Mouse (Mus musculus) neural tube, embryonic 15.5 days (tissue): ENCODE data around the gene Slc35f1. TPM values are rescaled to one million over a fixed set of nuclear protein-coding genes. Genes with fewer than 3 reads are reported as not detected.

Source experiments
- ATAC-seq: fragments of 200-750 bp; cut with Nextera tagmentation; 2 replicates; pipeline ENCODE4 v1.8.0; 2017; ENCODE audit warnings: mild to moderate bottlenecking, moderate TSS enrichment, moderate library complexity; ENCODE audit not compliant: low FRiP score
- H3K27ac ChIP-seq: fragments of 300-500 bp; sonication (generic); replicated peaks from 2 replicates; pipeline ENCODE4 v1.5.1; 2015; ENCODE audit warnings: mild to moderate bottlenecking, inconsistent platforms
- H3K27me3 ChIP-seq: fragments of 300-500 bp; sonication (generic); replicated peaks from 2 replicates; pipeline ENCODE4 v1.6.1; 2015; ENCODE audit warnings: inconsistent platforms
- H3K36me3 ChIP-seq: fragments of 300-500 bp; sonication (generic); 2 replicates; pipeline ENCODE4 v1.6.1; 2015; ENCODE audit warnings: inconsistent platforms
- H3K4me1 ChIP-seq: fragments of 300-500 bp; sonication (generic); 2 replicates; pipeline ENCODE4 v1.6.1; 2015; ENCODE audit warnings: inconsistent platforms
- H3K4me2 ChIP-seq: fragments of 300-500 bp; sonication (generic); 2 replicates; pipeline ENCODE4 v1.6.1; 2015; ENCODE audit warnings: inconsistent platforms, mild to moderate bottlenecking, moderate library complexity
- H3K4me3 ChIP-seq: fragments of 300-500 bp; sonication (generic); replicated peaks from 2 replicates; pipeline ENCODE4 v1.5.1; 2015; ENCODE audit warnings: mild to moderate bottlenecking, inconsistent platforms
- H3K9ac ChIP-seq: fragments of 300-500 bp; sonication (generic); replicated peaks from 2 replicates; pipeline ENCODE4 v1.6.1; 2015; ENCODE audit warnings: mild to moderate bottlenecking, inconsistent platforms
- H3K9me3 ChIP-seq: fragments of 300-500 bp; sonication (generic); replicated peaks from 2 replicates; pipeline ENCODE4 v1.6.1; 2016; ENCODE audit warnings: inconsistent platforms
- WGBS: fragments of 180-500 bp; shearing (Covaris S2); methylation state at CpG from one replicate; pipeline ENCODE4 v1.1.7; 2015; ENCODE audit warnings: mixed read lengths; 5-methylcytosine and 5-hydroxymethylcytosine counted together
- polyA plus RNA-seq: library from polyadenylated mRNA; unstranded; fragments of >200 nt; fragmentation: Nextera tagmentation; extraction: Ambion mirVana; gene quantifications from 2 replicates; pipeline ENCODE4 v1.2.1, GENCODE M21; 2015

The Slc35f1 gene
- polyA plus RNA-seq, 1 experiment from 2014 or later, result 36.0 TPM

- Histone ChIP-seq H3K4me2 (peak overlapping the region; percentile 45), H3K4me3 (0 out of 2 replicates have a peak overlapping the region, but pooled peaks have one; percentile 8), H3K36me3 (no peaks in the 10 kb centered on the region), H3K27ac (0 out of 2 replicates have a peak overlapping the region, but pooled peaks have one; percentile 37), H3K4me1 (peaks cover 11% of the 10 kb centered on the region), H3K9ac (no peak overlapping the region), H3K9me3 (no peaks in the 10 kb centered on the region), H3K27me3 (no peaks in the 10 kb centered on the region)
- 4% methylated on average over 10 of the region's 10 CpGs for WGBS
- ATAC-seq, result peak; percentile 94
These were observed 52.5 kb downstream of the Slc35f1 start for GRCm38 (mm10) chr10:52742671-52743379.

DNA sequence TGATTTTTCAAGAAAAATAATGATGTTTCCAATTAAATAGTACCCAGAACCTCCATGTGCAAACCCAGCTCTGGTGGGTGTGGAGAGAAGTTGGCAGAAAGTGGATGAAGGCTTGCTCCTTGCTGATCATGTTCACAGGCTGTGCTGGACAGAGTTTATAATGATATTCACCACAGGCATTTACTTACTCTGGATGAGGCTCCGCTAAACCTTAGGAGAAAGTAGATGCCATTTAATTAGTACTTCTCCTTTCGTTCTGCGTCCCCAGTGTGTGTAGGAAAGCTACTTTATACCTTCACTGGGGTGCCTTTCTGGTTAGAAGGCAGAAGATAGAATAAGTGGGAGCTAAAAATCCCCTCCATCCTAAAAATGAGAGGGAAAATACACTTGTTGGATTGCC is 53.5 kb downstream of the Slc35f1 start:
- no peaks in the 10 kb centered on the region for H3K27me3 ChIP-seq
- 63% methylated on average over 3 of the region's 3 CpGs for WGBS
- no peak overlapping the region for H3K4me3 ChIP-seq
- no peak overlapping the region for H3K27ac ChIP-seq
- no peaks in the 10 kb centered on the region for H3K36me3 ChIP-seq
- no peak overlapping the region for H3K4me2 ChIP-seq
- ATAC-seq, result no peak
- H3K4me1 ChIP-seq, result peaks cover 11% of the 10 kb centered on the region
- no peak overlapping the region for H3K9ac ChIP-seq
- no peaks in the 10 kb centered on the region for H3K9me3 ChIP-seq

- Histone ChIP-seq H3K4me2 (no peak overlapping the region), H3K36me3 (no peaks in the 10 kb centered on the region), H3K4me3 (no peak overlapping the region), H3K9me3 (no peaks in the 10 kb centered on the region), H3K4me1 (peaks cover 3% of the 10 kb centered on the region; the same call in 1 of the 2 replicates), H3K9ac (no peak overlapping the region), H3K27ac (no peak overlapping the region), H3K27me3 (no peaks in the 10 kb centered on the region)
- WGBS, result 44% methylated on average over 4 of the region's 4 CpGs
- peak; percentile 53; the same call in 1 of the 2 replicates for ATAC-seq
These were observed 57.8 kb downstream of the Slc35f1 start for GRCm38 (mm10) chr10:52748028-52748597.

DNA sequence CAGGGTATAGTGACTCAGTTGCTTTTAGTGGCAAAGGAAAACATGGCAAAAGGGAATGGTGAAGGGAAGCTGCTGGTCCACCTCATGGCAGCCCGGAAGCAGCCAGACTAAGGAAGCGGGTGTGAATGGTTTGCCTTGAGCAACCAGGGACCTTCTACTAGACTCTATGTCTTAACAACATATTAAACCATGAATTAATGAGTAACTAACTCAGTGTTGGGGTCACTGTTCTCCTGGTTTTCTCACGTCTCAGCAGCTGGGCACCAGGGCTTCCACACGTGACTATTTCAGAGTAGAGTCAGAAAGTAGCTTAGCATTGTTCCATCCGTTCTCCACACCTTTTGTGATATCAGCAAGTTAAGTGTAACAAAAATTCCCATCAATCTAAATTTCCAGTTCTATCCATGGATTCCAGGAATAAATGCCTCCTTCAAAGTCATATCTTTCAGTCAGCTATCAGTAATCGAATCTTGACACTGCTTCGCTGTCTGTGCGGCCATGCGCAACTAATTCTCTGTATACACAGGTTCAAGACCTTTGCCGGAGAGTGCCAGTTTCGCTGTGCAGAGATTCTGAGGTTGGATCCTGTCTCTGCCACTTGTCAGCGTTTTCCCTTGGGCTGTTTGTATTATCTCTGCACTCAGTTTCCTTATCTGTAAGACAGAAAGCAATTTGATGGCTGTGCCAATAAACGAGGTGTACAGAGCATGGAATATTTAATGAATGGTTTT is 65.8 kb downstream of the Slc35f1 start:
- Histone ChIP-seq H3K9me3 (no peaks in the 10 kb centered on the region), H3K27me3 (no peaks in the 10 kb centered on the region), H3K9ac (no peak overlapping the region), H3K4me1 (no peaks in the 10 kb centered on the region), H3K4me3 (no peak overlapping the region), H3K27ac (no peak overlapping the region), H3K36me3 (no peaks in the 10 kb centered on the region), H3K4me2 (no peak overlapping the region)
- ATAC-seq, result no peak
- WGBS, result 72% methylated on average over 13 of the region's 13 CpGs

DNA sequence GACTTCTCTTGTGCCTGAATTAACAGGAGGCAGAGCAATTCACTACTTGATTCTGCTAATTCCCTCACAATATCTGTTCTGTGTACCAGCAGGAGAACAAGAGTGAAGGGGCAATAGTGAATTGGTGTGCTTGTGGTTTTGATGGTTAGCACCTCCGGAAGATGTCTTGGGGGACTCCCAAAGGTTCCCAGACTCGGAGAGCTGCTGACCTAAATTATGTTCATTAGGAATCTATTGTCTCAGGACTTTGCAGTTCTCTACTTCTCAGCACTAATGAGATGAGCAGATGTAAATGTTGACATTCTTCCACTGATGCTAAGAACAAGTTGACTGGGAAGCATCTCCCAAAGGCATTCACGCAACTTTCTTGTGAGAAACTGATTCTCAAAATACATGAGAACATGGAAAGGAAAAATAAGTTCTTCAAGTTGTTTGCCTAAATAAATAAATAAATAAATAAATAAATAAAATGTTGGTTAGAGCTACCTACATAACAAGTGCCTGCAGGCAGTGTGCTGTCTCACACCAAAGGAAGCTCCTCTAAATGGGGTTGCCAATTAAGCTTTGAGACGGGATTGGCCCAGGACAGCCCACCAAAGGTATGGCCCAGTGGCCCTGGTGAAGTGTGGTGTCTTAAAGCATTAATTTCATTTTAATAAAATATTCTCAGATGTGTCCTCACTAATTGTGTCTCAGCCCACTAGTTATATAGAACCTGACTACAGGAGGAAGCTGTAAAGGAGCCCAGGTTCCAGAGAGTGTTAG is 67.3 kb downstream of the Slc35f1 start:
- H3K4me2 ChIP-seq, result no peak overlapping the region
- no peaks in the 10 kb centered on the region for H3K9me3 ChIP-seq
- H3K27me3 ChIP-seq, result no peaks in the 10 kb centered on the region
- 83% methylated on average over 4 of the region's 4 CpGs for WGBS
- no peak overlapping the region for H3K27ac ChIP-seq
- H3K36me3 ChIP-seq, result no peaks in the 10 kb centered on the region
- H3K9ac ChIP-seq, result no peak overlapping the region
- H3K4me3 ChIP-seq, result no peak overlapping the region
- H3K4me1 ChIP-seq, result no peaks in the 10 kb centered on the region
- no peak for ATAC-seq

GRCm38 (mm10) chr10:52758589-52758988 is 68.3 kb downstream of the Slc35f1 start:
- Histone ChIP-seq H3K27me3 (no peaks in the 10 kb centered on the region), H3K4me2 (no peak overlapping the region), H3K4me3 (no peak overlapping the region), H3K9me3 (no peaks in the 10 kb centered on the region), H3K36me3 (no peaks in the 10 kb centered on the region), H3K4me1 (no peaks in the 10 kb centered on the region), H3K27ac (no peak overlapping the region), H3K9ac (no peak overlapping the region)
- WGBS, result 37% methylated on average over 4 of the region's 4 CpGs
- ATAC-seq, result no peak

DNA sequence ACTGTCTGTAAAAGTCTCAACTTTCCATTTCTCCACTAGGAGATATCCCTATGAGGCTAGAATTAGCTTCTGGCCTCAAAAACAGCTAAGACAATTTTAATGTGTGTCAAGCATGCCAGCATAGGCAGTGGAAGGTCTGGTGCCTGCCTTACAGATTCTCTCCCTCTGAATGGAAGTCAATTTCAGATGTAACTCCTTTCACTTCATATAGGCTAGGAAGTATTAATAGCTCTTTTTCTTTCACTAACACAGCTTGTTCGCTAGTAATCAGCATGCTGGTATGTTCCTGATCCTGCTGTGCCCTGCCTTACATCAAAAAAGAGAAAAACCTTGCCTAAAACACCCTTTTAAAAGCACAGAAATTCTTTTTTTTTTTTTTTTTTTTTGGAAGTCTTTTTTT is 70.2 kb downstream of the Slc35f1 start:
- Histone ChIP-seq H3K36me3 (no peaks in the 10 kb centered on the region), H3K9me3 (no peaks in the 10 kb centered on the region), H3K4me1 (no peaks in the 10 kb centered on the region), H3K27me3 (no peaks in the 10 kb centered on the region), H3K27ac (no peak overlapping the region), H3K9ac (no peak overlapping the region), H3K4me2 (no peak overlapping the region), H3K4me3 (no peak overlapping the region)
- ATAC-seq, result no peak
- WGBS, result 82% methylated on average over 1 of the region's 1 CpGs

DNA sequence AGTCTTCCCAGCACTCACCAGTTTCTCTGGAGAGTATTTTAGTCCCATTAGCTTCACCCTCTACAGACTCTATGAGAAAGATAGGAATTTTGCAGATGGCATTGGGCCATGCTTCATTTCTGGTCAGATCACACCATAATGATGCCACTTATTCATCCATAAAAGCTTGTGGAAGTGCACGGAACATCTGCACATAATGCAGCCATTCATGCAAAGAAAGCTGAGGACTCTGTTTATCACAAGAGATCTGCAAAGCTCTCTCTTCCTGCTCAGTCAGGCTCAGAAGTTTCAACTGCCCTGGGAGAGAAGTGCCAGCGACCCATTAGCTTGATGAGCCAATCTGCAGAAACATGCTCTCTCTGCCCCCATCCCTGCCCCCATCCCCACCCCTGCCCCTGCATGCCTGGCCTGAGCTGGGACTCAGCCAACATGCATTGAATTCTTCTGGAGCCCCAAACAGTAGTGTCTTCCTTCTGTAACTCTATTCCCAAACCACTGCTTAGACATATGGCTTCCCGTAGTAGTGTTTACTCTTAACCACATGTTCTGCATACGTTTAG is 89.7 kb downstream of the Slc35f1 start:
- Histone ChIP-seq H3K4me1 (no peaks in the 10 kb centered on the region), H3K4me3 (no peak overlapping the region), H3K27me3 (no peaks in the 10 kb centered on the region), H3K9me3 (no peaks in the 10 kb centered on the region), H3K36me3 (no peaks in the 10 kb centered on the region), H3K27ac (0 out of 2 replicates have a peak overlapping the region, but pooled peaks have one; percentile 23), H3K4me2 (no peak overlapping the region), H3K9ac (no peak overlapping the region)
- 57% methylated on average over 4 of the region's 4 CpGs for WGBS
- peak; percentile 35; the same call in 1 of the 2 replicates for ATAC-seq

DNA sequence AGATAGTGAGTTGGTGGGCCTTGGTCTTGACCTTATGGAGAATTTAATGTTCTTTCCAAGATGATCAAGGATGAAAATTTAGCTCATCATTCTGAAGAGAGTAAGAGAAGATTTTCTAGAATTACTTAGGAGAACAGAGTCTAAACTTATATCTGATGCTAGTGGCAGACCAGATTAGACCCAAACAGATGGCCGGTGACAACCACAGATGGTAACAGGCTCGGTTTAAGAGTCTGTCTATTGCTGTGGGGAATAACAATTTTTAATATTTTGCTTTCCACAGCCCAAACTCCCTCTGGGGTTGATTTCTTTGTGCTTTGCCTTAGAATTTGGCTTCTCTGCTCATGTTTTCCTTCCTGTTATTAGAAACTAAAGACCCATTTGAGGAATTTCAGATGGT is 96.7 kb downstream of the Slc35f1 start:
- no peak overlapping the region for H3K9ac ChIP-seq
- no peak for ATAC-seq
- H3K4me2 ChIP-seq, result no peak overlapping the region
- no peaks in the 10 kb centered on the region for H3K9me3 ChIP-seq
- 73% methylated on average over 2 of the region's 2 CpGs for WGBS
- H3K4me3 ChIP-seq, result no peak overlapping the region
- no peaks in the 10 kb centered on the region for H3K27me3 ChIP-seq
- no peaks in the 10 kb centered on the region for H3K4me1 ChIP-seq
- no peak overlapping the region for H3K27ac ChIP-seq
- no peaks in the 10 kb centered on the region for H3K36me3 ChIP-seq

GRCm38 (mm10) chr10:52791560-52791959 is 101.2 kb downstream of the Slc35f1 start:
- H3K4me1 ChIP-seq, result no peaks in the 10 kb centered on the region
- H3K4me2 ChIP-seq, result no peak overlapping the region
- no peak overlapping the region for H3K27ac ChIP-seq
- H3K36me3 ChIP-seq, result no peaks in the 10 kb centered on the region
- H3K9me3 ChIP-seq, result no peaks in the 10 kb centered on the region
- ATAC-seq, result no peak
- 77% methylated on average over 6 of the region's 6 CpGs for WGBS
- H3K4me3 ChIP-seq, result no peak overlapping the region
- H3K9ac ChIP-seq, result no peak overlapping the region
- no peaks in the 10 kb centered on the region for H3K27me3 ChIP-seq

DNA sequence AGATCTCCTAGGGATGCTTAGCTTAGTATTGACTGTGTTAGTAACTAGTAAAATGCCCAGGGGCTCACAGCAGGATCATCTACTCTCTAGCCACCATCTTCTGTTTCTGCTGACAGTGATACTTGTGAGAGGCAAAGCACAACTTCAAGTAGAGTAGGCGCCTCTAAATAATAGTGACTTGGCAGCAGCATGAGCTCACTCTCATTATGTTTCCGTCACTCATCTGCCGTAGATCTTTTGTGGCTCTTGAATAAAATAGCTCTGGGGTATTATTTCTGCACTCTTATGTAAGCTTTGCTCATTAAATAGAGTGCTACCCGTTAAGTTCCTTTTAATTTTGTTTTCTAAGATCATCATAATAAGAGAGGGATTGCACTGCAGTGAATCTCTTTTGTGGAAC is 107.1 kb downstream of the Slc35f1 start:
- WGBS, result 43% methylated on average over 4 of the region's 4 CpGs
- no peak for ATAC-seq

More for the DNA sequence above, 107.1 kb downstream of the Slc35f1 start:
- Histone ChIP-seq H3K36me3 (no peaks in the 10 kb centered on the region), H3K4me2 (no peak overlapping the region), H3K27me3 (no peaks in the 10 kb centered on the region), H3K9ac (no peak overlapping the region), H3K4me1 (0 out of 2 replicates have a peak, but pooled peaks cover 2% of the 10 kb centered on the region), H3K4me3 (no peak overlapping the region), H3K27ac (no peak overlapping the region), H3K9me3 (no peaks in the 10 kb centered on the region)
